Mouse (Mus musculus): ENCODE measurements around the gene Frmd4a.

- TF ChIP-seq CTCF (IDR thresholded peaks at IDR 0.05; ENCODE audit: extremely low read depth, insufficient read length, insufficient replicate concordance, low read depth, low read length) (no peak), POLR2A (IDR thresholded peaks at IDR 0.05; ENCODE audit: low read depth, low read length) (no peak)
Observed at GRCm38 (mm10) chr2:4335881-4336280, 318.4 kb downstream of the Frmd4a start.
